ENCODE assay signal across 8 mouse cellular contexts in genomic region chr1:102628061-102628460, GRCm38 (mm10).
A peak's percentile ranks its signal among the peaks of the same experiment; 100 is the strongest.
DNase-seq lines count a peak whose midpoint lies in the region; ATAC-seq and TF ChIP-seq lines count a peak whose summit lies in the region.

No protein-coding gene starts in this region.

- no peak overlapping the region for H3K4me2 ChIP-seq in forebrain, postnatal 0 days (ENCODE audit: low read depth)
- no peak overlapping the region for H3K4me2 ChIP-seq in liver, embryonic 15.5 days
- H3K4me2 ChIP-seq in neural tube, embryonic 13.5 days = no peak overlapping the region

- intact Hi-C loops in heart, postnatal 25 days (cut with DNase I) = no loop called here

- 75% methylated on average over 7 of the region's 7 CpGs for WGBS in forebrain, postnatal 0 days
- WGBS in large intestine, adult 2 months = 77% methylated on average over 7 of the region's 7 CpGs
- 60% methylated on average over 7 of the region's 7 CpGs for WGBS in liver, embryonic 15.5 days (ENCODE audit: insufficient replicate concordance)
- WGBS in neural tube, embryonic 13.5 days = 81% methylated on average over 7 of the region's 7 CpGs

- no peak for TF ChIP-seq CTCF in forebrain, postnatal 0 days (IDR thresholded peaks at IDR 0.05; ENCODE audit: low read depth)

- H3K4me3 ChIP-seq in forebrain, postnatal 0 days (ENCODE audit: low read depth, low read length) = no peak overlapping the region
- no peak overlapping the region for H3K4me3 ChIP-seq in liver, embryonic 15.5 days (replicated peaks)
- no peak overlapping the region for H3K4me3 ChIP-seq in neural tube, embryonic 13.5 days

- peak; percentile 100 for ATAC-seq in forebrain, postnatal 0 days
- peak; percentile 100 for ATAC-seq in liver, embryonic 15.5 days (ENCODE audit: insufficient read depth)
- peak; percentile 93 for ATAC-seq in neural tube, embryonic 13.5 days (ENCODE audit: low read depth)

- no peaks in the 10 kb centered on the region for H3K36me3 ChIP-seq in forebrain, postnatal 0 days (ENCODE audit: insufficient read depth)
- no peaks in the 10 kb centered on the region for H3K36me3 ChIP-seq in liver, embryonic 15.5 days (replicated peaks)
- no peaks in the 10 kb centered on the region for H3K36me3 ChIP-seq in neural tube, embryonic 13.5 days

- H3K9me3 ChIP-seq in forebrain, postnatal 0 days (ENCODE audit: low read length) = no peaks in the 10 kb centered on the region
- no peaks in the 10 kb centered on the region for H3K9me3 ChIP-seq in liver, embryonic 15.5 days (replicated peaks)
- H3K9me3 ChIP-seq in neural tube, embryonic 13.5 days = no peaks in the 10 kb centered on the region

- DNase-seq in ES-CJ7 (ENCODE audit: low read depth, low spot score) = peak; percentile 89
- DNase-seq in cerebellum, adult 18-20 months = peak; percentile 91 to 92
- DNase-seq in forebrain, postnatal 0 days = peak; percentile 80
- DNase-seq in heart, postnatal 25 days (ENCODE audit: low spot score) = peak; percentile 84
- peak; percentile 73 for DNase-seq in large intestine, adult 2 months (ENCODE audit: low read depth, low spot score)
- DNase-seq in testis, postnatal 10 days (ENCODE audit: low spot score) = peak; percentile 97

- no peaks in the 10 kb centered on the region for H3K4me1 ChIP-seq in forebrain, postnatal 0 days (ENCODE audit: insufficient read depth)
- H3K4me1 ChIP-seq in liver, embryonic 15.5 days (replicated peaks) = no peaks in the 10 kb centered on the region
- no peaks in the 10 kb centered on the region for H3K4me1 ChIP-seq in neural tube, embryonic 13.5 days (replicated peaks)

- no peaks in the 10 kb centered on the region for H3K27me3 ChIP-seq in forebrain, postnatal 0 days (ENCODE audit: insufficient read depth, low read length)
- H3K27me3 ChIP-seq in liver, embryonic 15.5 days = no peaks in the 10 kb centered on the region
- H3K27me3 ChIP-seq in neural tube, embryonic 13.5 days = no peaks in the 10 kb centered on the region

- no peak overlapping the region for H3K9ac ChIP-seq in forebrain, postnatal 0 days
- H3K9ac ChIP-seq in liver, embryonic 15.5 days = no peak overlapping the region
- no peak overlapping the region for H3K9ac ChIP-seq in neural tube, embryonic 13.5 days

- H3K27ac ChIP-seq in forebrain, postnatal 0 days (ENCODE audit: low read depth, low read length) = no peak overlapping the region
- no peak overlapping the region for H3K27ac ChIP-seq in liver, embryonic 15.5 days (replicated peaks)
- no peak overlapping the region for H3K27ac ChIP-seq in neural tube, embryonic 13.5 days (replicated peaks)
